Mouse (Mus musculus) hindbrain, embryonic 11.5 days (tissue): ENCODE measurements at regions not wholly inside any gene's neighbourhood (a gene's known extent, or its start where the extent isn't known, plus 50 kb on each side); places are given as distances from the start of the nearest gene placed in this dataset.

Experiments used
- ATAC-seq: fragments of 200-750 bp; cut with Nextera tagmentation; 2 replicates; pipeline ENCODE4 v1.8.0; 2017; ENCODE audit warnings: mild to moderate bottlenecking, moderate TSS enrichment, moderate library complexity; ENCODE audit not compliant: low FRiP score
- DNase-seq: peaks from one replicate; pipeline ENCODE4 v3.0.0-alpha.2; 2015; ENCODE audit warnings: low spot score
- H3K27ac ChIP-seq: fragments of 300-500 bp; sonication (generic); 2 replicates; pipeline ENCODE4 v1.5.1; 2014; ENCODE audit warnings: mild to moderate bottlenecking, low read depth, low read length
- H3K27me3 ChIP-seq: fragments of 300-500 bp; sonication (generic); 2 replicates; pipeline ENCODE4 v1.6.1; 2014; ENCODE audit warnings: mild to moderate bottlenecking, low read length, moderate library complexity, mixed read lengths; ENCODE audit not compliant: control insufficient read depth, insufficient read depth
- H3K36me3 ChIP-seq: fragments of 300-500 bp; sonication (generic); 2 replicates; pipeline ENCODE4 v1.6.1; 2014; ENCODE audit warnings: mild to moderate bottlenecking, low read length, moderate library complexity, mixed read lengths; ENCODE audit not compliant: control insufficient read depth, insufficient read depth
- H3K4me1 ChIP-seq: fragments of 300-500 bp; sonication (generic); replicated peaks from 2 replicates; pipeline ENCODE4 v1.6.1; 2014; ENCODE audit warnings: low read length, mixed read lengths; ENCODE audit not compliant: control insufficient read depth, insufficient read depth
- H3K4me2 ChIP-seq: fragments of 300-500 bp; sonication (generic); replicated peaks from 2 replicates; pipeline ENCODE4 v1.6.1; 2014; ENCODE audit warnings: mild to moderate bottlenecking, low read depth, low read length
- H3K4me3 ChIP-seq: fragments of 300-500 bp; sonication (generic); 2 replicates; pipeline ENCODE4 v1.5.1; 2014; ENCODE audit warnings: low read depth, low read length
- H3K9ac ChIP-seq: fragments of 300-500 bp; sonication (generic); 2 replicates; pipeline ENCODE4 v1.6.1; 2014; ENCODE audit warnings: low read depth, low read length
- H3K9me3 ChIP-seq: fragments of 300-500 bp; sonication (generic); 2 replicates; pipeline ENCODE4 v1.6.1; 2016; ENCODE audit warnings: low read length; ENCODE audit not compliant: control insufficient read depth
- WGBS: fragments of 180-500 bp; shearing (Covaris S2); extraction: QIAGEN DNeasy Blood & Tissue Kit; methylation state at CpG from one replicate; pipeline ENCODE4 v1.1.7; 2014; 5-methylcytosine and 5-hydroxymethylcytosine counted together

- no peaks in the 10 kb centered on the region for H3K36me3 ChIP-seq
- H3K9me3 ChIP-seq = no peaks in the 10 kb centered on the region
- H3K4me1 ChIP-seq = peaks cover 3% of the 10 kb centered on the region
- no peak overlapping the region for H3K4me3 ChIP-seq
- ATAC-seq = no peak
- H3K27ac ChIP-seq = no peak overlapping the region
- H3K27me3 ChIP-seq = peaks cover 25% of the 10 kb centered on the region
- WGBS = 9% methylated on average over 9 of the region's 9 CpGs
- no peak overlapping the region for H3K4me2 ChIP-seq
- no peak overlapping the region for H3K9ac ChIP-seq
- DNase-seq = no peak
These were observed 92.2 kb downstream of the Foxb1 start for GRCm38 (mm10) chr9:69668475-69669090.

- no peak overlapping the region for H3K9ac ChIP-seq
- WGBS = 73% methylated on average over 7 of the region's 7 CpGs
- DNase-seq (no peak), ATAC-seq (no peak)
- H3K27me3 ChIP-seq = peaks cover 25% of the 10 kb centered on the region
- H3K4me2 ChIP-seq = no peak overlapping the region
- H3K4me3 ChIP-seq = no peak overlapping the region
- no peaks in the 10 kb centered on the region for H3K36me3 ChIP-seq
- H3K27ac ChIP-seq = no peak overlapping the region
- H3K9me3 ChIP-seq = no peaks in the 10 kb centered on the region
- peaks cover 3% of the 10 kb centered on the region for H3K4me1 ChIP-seq
These were observed 93.6 kb downstream of the Foxb1 start for GRCm38 (mm10) chr9:69667064-69667533.

- no peak for ATAC-seq
- H3K27me3 ChIP-seq = peaks cover 17% of the 10 kb centered on the region
- H3K4me2 ChIP-seq = no peak overlapping the region
- no peaks in the 10 kb centered on the region for H3K9me3 ChIP-seq
- DNase-seq = no peak
- H3K9ac ChIP-seq = no peak overlapping the region
- no peak overlapping the region for H3K4me3 ChIP-seq
- H3K27ac ChIP-seq = no peak overlapping the region
- H3K4me1 ChIP-seq = no peaks in the 10 kb centered on the region; the same call in 1 of the 2 replicates
- WGBS = 80% methylated on average over 3 of the region's 3 CpGs
- H3K36me3 ChIP-seq = no peaks in the 10 kb centered on the region
These were observed 96.5 kb downstream of the Foxb1 start for GRCm38 (mm10) chr9:69664201-69664600.

GRCm38 (mm10) chr9:69662394-69662793, 98.3 kb downstream of the Foxb1 start:
- no peak overlapping the region for H3K9ac ChIP-seq
- no peak for ATAC-seq
- H3K4me1 ChIP-seq = no peaks in the 10 kb centered on the region
- no peaks in the 10 kb centered on the region for H3K36me3 ChIP-seq
- WGBS = 38% methylated on average over 5 of the region's 5 CpGs
- 0 out of 2 replicates have a peak, but pooled peaks cover 2% of the 10 kb centered on the region for H3K27me3 ChIP-seq
- H3K4me2 ChIP-seq = no peak overlapping the region
- H3K9me3 ChIP-seq = no peaks in the 10 kb centered on the region
- peak; percentile 56 for DNase-seq
- no peak overlapping the region for H3K4me3 ChIP-seq
- H3K27ac ChIP-seq = no peak overlapping the region

- no peaks in the 10 kb centered on the region for H3K4me1 ChIP-seq
- H3K27me3 ChIP-seq = no peaks in the 10 kb centered on the region
- no peak overlapping the region for H3K4me2 ChIP-seq
- WGBS = 92% methylated on average over 4 of the region's 4 CpGs
- no peak for ATAC-seq
- H3K9ac ChIP-seq = no peak overlapping the region
- H3K27ac ChIP-seq = no peak overlapping the region
- no peaks in the 10 kb centered on the region for H3K36me3 ChIP-seq
- no peak overlapping the region for H3K4me3 ChIP-seq
- no peak for DNase-seq
- H3K9me3 ChIP-seq = no peaks in the 10 kb centered on the region
These were observed 102.5 kb downstream of the Foxb1 start for GRCm38 (mm10) chr9:69658276-69658675.

GRCm38 (mm10) chr9:69656053-69656452, 104.7 kb downstream of the Foxb1 start:
- ATAC-seq (no peak), DNase-seq (no peak)
- Histone ChIP-seq H3K4me3 (no peak overlapping the region), H3K4me2 (no peak overlapping the region), H3K9me3 (no peaks in the 10 kb centered on the region), H3K27ac (no peak overlapping the region), H3K4me1 (no peaks in the 10 kb centered on the region), H3K27me3 (no peaks in the 10 kb centered on the region), H3K9ac (no peak overlapping the region), H3K36me3 (no peaks in the 10 kb centered on the region)
- 75% methylated on average over 6 of the region's 6 CpGs for WGBS

- no peak overlapping the region for H3K27ac ChIP-seq
- no peaks in the 10 kb centered on the region for H3K4me1 ChIP-seq
- H3K4me2 ChIP-seq = no peak overlapping the region
- WGBS = 70% methylated on average over 4 of the region's 4 CpGs
- H3K9ac ChIP-seq = no peak overlapping the region
- no peaks in the 10 kb centered on the region for H3K9me3 ChIP-seq
- ATAC-seq (no peak), DNase-seq (no peak)
- H3K36me3 ChIP-seq = no peaks in the 10 kb centered on the region
- H3K27me3 ChIP-seq = no peaks in the 10 kb centered on the region
- no peak overlapping the region for H3K4me3 ChIP-seq
These were observed 108.6 kb downstream of the Foxb1 start for GRCm38 (mm10) chr9:69652106-69652505.

GRCm38 (mm10) chr9:69651608-69652007, 109.1 kb downstream of the Foxb1 start:
- no peaks in the 10 kb centered on the region for H3K27me3 ChIP-seq
- H3K4me1 ChIP-seq = no peaks in the 10 kb centered on the region
- ATAC-seq (no peak), DNase-seq (no peak)
- no peak overlapping the region for H3K27ac ChIP-seq
- H3K9me3 ChIP-seq = no peaks in the 10 kb centered on the region
- H3K4me3 ChIP-seq = no peak overlapping the region
- WGBS = 77% methylated on average over 8 of the region's 8 CpGs
- H3K4me2 ChIP-seq = no peak overlapping the region
- H3K36me3 ChIP-seq = no peaks in the 10 kb centered on the region
- no peak overlapping the region for H3K9ac ChIP-seq

- H3K9me3 ChIP-seq = no peaks in the 10 kb centered on the region
- H3K4me3 ChIP-seq = no peak overlapping the region
- DNase-seq (no peak), ATAC-seq (no peak)
- H3K9ac ChIP-seq = no peak overlapping the region
- 61% methylated on average over 5 of the region's 5 CpGs for WGBS
- no peak overlapping the region for H3K4me2 ChIP-seq
- no peak overlapping the region for H3K27ac ChIP-seq
- H3K27me3 ChIP-seq = no peaks in the 10 kb centered on the region
- H3K4me1 ChIP-seq = no peaks in the 10 kb centered on the region
- no peaks in the 10 kb centered on the region for H3K36me3 ChIP-seq
These were observed 118.1 kb downstream of the Foxb1 start for GRCm38 (mm10) chr9:69642591-69642990.
